Mouse (Mus musculus) T-helper 17 cell (primary cell): ENCODE data around the gene Efna4.

Source experiments
- in situ Hi-C, 2 experiments: fragments of 300-600 bp; cut with MboI, MseI; formaldehyde crosslinking; loops; 1 replicate in 1 of 2; 2 replicates in 1 of 2; pipeline ENCODE4 v1.15.1; 2025; ENCODE audit warnings: high pct_unique_total_duplicates in 2 of 2

The Efna4 gene

DNA sequence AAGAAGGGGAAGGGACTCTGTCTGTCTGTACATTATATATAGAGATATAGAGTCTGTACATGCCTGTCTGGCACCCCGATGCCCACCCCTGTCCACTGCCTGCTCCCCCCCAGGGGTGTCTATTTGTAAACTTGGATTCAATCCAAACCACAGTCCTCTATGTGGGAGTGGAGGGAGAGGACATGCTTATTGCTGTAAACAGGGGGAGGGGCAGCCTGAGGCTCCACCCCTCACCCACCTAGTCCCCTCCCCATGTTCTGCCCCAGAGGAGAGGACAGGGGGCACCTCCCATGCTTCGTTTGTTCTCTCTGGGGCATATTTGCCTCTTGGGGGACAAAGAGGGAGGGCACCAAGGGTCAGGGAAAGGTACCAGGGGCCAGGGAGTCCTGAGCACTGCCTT lies 23.0 kb downstream of the Efna4 start:
- in situ Hi-C loops: loop anchor here in 1 of 2 experiments (5.0 kb wide), 2 partner anchors 67 to 168 kb away; partner anchors contain the start of genes Krtcap2 and Trim46

DNA sequence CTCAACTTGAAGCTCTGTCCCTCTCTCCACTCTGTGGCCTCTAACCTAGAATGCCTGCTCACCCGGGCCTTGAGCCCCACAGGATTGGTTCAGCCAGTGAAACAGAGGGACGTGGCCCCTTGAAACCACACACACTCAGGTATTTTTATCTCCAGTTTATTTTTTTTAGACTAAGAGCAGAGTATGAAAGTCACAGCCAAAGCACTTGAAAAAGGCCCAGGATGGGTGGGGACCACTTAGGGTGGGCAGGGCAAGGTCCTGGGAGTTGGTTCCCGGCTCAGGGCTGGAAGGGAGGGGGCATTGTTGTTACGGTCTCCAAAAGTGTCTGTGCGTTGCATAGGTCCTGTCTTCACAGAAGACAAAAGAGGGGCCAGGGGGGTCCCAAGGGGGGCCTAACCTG lies 23.5 kb downstream of the Efna4 start:
- in situ Hi-C loops: no loop called here

DNA sequence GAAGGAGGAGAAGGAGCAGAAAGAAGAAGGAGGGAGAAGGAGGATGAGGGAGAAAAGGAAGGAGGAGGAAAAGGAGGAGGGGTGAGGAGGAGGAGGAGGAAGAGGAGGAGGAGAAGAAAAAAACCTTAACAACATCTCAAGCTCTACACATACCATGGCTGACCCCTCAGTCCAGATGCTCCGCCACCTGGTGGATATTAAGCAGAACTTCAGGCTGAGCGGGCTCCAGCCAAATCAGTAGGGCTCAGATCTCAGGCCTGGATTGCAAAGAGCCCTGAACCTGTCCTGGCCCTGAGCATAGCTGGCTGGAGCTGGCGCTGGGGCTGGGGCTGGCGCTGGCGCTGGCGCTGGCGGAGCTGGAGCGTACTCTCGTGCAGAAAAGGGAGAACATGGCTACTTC lies 29.7 kb downstream of the Efna4 start:
- in situ Hi-C loops: loop anchor here in 1 of 2 experiments (5.0 kb wide), 1 partner anchor 61 kb away; the partner anchor contains the start of genes Krtcap2 and Trim46

DNA sequence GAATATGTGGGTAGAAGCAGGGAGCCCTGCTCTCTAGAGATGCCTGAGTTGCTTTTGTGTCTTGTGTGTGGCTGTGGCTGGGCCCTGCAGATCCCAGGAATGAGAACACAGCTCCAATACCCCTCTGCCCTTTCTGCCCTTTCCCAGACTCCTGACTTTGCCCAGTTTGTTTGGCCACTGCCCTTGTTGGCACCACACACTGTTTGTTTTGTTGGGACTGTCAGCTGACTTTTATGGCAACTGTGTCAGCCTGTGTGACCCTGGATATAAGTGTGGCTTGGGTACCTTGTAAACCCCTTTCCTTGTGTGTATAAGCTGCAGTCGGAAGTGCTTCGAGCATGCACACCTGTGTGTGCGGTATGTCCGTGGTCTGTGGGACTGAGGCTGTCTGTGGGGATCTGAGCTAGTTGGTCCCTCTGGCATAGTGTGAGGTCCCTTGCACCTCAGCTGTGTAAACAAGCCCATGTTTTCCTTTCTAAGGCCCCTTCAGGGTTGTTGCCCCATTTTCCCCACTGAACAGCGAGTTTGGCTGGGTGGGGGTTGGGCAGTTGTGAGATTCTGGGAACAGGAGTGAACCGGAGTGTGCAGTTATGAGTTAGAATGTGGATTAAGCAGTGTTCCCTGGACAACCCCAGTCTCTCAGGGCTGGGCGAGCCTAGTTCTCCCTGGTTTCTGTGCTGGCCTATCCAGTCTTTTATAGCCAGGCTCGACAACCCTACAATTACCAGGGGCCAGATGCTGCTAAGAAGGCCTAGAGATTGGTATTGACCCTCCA lies 32.1 kb downstream of the Efna4 start:
- in situ Hi-C loops: loop anchor here in 1 of 2 experiments (5.0 kb wide), 1 partner anchor 58 kb away; the partner anchor contains the start of genes Krtcap2 and Trim46

DNA sequence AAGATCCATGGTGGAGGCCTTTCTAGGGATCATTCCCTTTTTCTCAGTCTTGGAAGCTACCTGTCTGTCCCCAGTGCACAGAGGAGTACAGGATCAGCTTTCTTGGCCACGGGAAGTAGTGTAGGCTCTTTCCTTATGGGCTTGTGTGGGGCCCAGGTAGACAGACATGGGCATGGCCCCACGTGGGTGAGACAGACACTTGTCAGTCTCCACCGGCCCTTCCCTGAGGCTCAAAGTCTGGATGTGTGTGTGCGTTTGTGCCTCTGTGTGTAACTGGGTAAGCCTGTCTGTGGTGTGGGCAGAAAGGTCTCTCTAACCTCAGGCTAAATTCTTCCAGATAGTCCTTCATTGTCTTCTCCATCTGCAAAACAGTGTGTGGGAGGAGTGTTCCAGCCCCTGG lies 32.7 kb downstream of the Efna4 start:
- in situ Hi-C loops: loop anchor here in 1 of 2 experiments (5.0 kb wide), 1 partner anchor 58 kb away; the partner anchor contains the start of genes Krtcap2 and Trim46

DNA sequence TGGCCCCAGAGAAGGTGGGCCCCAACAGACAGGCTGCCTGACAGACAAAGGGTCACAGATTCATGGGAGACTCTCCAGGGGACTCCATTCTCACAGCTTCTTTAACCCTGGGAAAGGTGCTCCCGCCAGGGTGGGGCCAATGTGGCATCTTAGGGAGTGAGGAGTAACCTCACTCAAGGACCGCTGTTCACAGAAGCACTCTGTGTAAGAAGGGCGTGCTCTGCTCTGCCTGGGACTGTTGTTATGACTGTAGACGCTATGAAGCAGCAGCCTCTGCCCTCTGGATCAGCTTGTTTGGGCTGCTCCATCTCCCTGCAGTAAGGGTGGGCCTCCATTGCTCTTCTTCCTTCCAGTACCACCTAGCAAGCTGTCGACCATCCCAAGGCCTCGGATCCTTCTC lies 33.4 kb downstream of the Efna4 start:
- in situ Hi-C loops: no loop called here

DNA sequence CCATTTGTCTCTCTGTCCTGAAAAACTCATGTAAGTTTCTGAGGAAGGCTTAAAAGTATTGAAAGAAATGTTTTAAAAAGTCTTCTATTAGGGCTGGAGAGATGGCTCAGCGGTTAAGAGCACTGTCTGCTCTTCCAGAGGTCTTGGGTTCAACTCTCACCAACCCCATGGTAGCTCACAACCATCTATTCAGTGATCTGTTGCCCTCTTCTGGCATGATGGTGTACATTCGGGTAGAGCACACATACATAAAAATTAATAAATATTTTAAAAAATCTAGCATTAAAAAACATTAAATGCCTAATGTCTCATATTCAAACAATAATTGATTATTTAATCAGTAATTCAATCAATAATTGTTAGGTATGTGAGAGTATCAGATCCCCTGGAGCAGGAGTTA lies 37.3 kb downstream of the Efna4 start:
- in situ Hi-C loops: no loop called here

DNA sequence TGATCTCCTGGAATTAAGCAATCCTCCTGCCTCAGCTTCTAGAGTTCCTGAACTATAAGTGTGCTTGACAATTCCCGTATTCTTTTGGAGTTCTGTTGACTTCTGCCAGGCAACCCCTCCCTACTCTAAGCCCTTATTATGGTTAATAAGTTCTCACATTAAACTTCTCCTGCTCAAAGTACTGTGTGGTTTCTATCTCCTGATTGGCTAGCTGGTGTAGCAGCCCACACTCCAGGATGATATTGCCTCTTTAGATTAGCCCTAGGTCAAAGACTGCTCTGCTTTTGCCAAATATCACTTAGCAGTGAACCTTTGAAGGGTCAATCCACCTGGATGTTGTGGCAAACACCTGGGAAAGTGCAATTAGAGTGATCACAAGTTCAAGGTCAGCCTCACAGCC lies 37.8 kb downstream of the Efna4 start:
- in situ Hi-C loops: no loop called here

DNA sequence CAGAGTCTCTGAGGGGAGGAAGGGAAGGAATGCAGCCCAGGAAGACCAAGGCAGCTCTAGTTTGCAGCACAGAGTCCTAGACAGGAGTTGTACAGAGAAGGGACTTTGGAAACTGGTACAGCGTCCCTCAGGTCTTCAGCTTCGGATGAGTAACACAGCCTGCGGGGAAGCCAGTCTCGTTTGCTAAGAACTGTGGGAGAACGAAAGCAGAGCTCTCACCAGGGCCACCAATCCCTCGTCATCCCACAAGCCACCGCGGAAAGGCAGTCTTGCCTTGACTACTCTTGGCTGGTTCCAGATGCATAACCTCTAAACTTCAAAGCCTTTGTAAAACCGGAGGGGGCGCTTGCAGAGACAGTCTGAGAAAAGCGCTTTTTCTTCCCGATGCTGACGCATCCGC lies 38.3 kb downstream of the Efna4 start:
- in situ Hi-C loops: no loop called here

DNA sequence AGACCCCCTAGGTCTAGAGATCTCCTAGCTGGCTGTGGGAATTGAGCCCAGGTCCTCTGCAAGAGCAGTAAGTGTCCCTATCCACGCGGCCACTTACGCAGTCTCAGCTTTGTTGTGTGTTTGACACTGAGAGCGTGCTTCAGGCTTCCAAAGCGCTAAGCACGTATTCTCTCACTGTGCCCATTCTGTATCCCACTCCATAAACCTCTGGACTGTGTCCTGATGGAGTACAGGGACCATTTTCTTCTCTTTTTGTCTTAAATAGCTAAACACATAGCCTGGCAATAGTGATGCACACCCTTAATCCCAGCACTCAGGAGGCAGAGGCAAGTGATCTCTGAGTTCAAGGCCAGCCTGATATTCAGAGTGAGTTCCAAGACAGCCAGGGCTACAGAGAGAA lies 38.9 kb downstream of the Efna4 start:
- in situ Hi-C loops: no loop called here

DNA sequence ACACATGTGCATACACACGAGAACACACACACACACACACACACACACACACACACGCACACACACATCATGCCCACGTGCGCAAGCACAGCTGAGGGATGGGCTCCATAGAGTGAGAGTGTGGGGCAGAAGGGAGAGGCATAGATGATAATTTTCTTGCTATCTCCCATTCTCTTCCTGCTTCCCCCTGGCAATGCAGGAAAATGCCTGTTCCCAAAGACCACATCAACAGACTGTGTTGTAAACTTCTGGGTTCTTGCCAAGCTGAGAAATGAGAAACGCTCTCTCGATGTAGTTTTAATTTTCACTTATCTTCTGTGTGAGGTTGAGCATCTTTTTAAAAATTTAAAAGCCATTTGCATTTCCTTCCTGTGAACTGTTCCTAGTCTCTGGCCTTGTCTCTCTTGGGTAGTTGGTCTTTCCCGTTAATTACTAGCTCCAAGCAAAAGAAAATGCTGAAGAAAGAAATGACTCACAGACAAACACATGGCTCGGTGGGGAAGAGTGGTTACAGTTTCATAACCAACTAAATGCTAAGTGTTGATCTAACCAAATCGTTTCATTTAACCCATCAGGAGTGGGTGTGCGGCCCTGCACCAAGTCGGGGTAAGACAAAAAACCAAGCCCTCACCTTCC lies 40.9 kb downstream of the Efna4 start:
- in situ Hi-C loops: no loop called here

DNA sequence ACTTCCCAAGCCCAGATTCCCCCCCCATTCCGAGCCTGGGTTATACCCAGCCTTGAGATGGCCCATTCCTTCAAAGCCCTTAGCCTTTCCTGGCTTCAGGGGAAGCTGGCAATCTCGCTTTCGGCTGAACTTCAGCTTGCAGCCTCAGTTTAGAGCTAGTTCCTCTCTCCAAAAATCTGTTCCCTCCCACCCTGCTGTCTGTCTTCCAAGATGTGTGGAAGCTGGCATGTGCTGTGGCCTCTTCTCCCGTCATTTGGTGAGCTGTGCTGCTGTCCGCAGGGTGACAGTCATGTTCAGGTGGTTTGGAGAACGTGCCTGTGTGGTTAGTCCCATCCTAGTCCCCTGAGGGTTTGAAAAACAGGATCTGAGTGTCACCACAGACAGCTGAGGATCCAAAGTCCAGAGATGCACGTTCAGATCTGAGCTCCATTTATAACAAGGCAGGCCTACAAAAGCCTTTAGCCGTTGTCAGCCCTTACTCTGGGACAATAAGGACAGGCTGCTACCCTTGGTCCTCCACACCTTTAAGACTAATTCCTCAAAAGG lies 42.1 kb downstream of the Efna4 start:
- in situ Hi-C loops: no loop called here

DNA sequence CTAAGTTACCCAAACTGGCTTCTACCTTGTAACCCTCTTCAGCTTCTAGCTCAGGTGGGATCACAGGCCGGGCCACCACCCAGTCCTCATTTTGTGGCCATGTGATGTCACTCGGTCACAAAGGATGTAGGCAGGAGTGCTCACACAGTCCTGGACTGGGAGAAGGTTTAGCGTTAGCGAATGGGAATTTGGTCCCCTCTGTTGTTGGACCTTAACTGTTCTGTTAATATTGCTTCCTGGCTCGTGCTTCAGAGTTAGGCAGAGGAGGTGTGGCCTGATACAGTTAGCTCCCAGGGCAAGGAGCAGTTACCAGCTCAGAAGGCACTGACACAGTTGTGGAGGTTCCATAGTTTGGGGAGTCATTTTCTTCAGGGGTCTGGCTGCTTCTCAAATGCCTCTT lies 43.6 kb downstream of the Efna4 start:
- in situ Hi-C loops: no loop called here

DNA sequence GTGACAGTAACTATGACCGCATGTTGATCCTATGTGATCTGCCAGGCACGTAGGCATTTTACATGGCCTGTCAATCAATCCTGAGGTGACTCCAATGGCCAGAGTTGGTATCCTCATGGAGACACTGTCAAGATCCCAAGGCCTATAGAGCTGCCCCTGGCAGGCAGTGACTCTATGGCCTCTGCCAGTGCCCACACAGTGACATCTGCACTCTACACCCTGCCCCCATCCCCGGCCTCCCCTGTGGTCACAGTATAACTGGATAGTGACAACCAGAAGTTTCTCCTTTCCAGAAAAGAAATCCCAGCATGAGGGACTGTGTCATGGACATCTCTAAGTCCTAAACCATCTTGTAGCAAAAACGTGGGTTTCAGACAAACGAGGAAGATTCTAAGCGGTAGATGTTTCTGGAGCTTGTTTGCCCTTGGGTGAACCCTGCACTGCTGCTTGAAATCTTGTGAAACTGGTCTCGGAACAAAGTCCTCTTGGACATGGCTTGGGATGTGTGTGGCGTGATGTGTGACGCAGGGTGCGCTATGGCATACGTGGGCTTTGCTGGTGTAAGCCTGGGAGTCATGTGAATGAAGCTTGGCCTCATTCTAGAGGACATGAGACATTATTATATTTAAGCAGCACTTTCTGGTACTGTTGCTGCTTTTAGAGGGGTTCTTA lies 44.4 kb downstream of the Efna4 start:
- in situ Hi-C loops: no loop called here

DNA sequence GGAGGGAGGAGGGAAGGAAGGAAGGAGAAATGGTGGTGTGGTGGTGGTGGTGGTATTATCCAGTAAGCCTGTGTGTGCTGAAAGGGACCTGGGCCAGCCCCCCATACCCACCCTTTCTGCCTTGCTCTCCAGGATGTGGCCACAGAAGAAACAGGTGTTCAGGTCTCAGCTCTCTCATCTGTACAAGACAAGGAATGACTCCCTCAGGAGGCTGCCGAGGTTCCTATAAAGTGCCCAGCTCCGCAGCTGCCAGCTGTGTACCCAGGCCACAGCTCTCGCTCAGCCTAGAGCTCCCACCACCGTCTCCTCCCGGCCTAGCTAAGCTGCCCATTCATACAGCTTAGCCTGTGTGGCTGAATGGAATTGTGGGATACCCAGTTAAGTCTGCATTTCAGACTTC lies 45.5 kb downstream of the Efna4 start:
- in situ Hi-C loops: no loop called here

DNA sequence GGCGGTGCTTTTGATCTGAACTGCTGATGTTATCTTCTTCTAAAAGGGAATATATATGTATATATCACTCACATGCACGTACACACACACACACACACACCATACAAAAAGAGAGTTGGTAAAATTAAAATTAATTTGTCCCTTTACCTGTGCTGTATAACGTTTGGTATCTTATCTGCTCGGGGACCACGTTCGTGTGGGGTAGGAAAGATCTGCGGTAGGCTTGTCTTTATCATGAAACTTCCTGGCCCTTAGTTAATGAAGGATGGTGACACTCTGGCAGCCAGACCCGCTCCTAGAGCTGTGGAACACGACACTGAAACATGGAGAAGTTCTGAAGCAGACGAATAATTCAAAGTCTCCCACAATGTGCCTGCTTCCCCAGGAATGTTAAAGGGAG lies 46.0 kb downstream of the Efna4 start:
- in situ Hi-C loops: no loop called here

DNA sequence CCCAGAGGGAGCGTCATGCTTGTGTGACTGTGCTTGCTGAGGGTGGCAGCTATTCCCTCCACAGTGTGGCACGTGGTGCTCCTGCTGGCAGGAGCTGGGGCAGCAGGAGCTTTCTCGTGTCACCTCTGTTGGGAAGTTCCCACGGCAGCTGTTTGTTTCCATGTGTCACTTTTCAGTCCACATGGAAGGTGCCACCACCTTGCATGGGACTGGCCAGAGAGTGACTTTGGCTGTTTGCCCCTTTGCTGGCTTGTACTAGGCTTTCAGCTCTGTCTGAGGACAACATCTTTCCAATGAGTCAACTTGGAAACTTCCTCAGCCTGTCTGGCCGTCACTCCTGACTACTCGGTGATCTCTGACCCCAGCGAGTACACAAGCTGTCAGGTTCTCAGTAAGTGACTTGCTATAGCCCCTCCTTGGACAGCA lies 49.3 kb downstream of the Efna4 start:
- in situ Hi-C loops: no loop called here

DNA sequence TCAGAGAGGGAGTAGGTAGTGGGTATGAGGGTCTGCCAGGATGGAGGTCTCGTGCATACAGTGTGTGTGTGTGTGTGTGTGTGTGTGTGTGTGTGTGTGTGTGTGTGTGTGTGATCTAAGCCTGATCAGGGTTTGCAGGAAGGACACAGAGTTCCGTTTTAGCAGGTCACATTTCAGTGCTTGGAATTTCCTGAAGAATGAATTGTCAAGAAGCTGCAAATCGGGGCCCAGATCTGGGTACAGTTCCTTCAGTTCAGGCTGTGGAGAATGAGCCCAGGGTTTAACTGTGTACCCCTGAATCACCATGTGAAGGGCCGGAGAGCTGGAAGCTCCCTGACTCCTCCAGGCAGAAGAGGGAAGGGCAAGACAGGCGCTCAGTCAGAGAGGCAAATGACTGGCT lies 50.5 kb downstream of the Efna4 start:
- in situ Hi-C loops: no loop called here

DNA sequence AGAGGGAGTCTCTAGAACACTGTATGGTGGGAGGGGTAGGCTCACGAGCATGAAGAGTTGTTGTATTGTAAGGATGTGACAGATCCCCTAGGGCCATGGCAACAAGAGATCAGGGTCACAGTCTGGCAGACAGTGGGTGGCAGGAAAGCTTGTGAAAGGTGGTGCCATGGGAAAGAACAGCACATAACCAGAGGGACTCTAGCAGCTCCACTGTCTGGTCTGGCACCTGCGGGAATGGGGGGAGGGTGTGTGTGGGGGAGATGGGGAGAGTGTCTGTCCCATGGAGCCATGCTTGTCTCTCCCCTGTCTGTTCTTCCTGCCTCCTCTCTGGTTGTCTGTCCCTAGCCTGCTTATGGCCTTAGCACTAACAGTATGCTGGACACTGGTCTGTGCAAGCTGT lies 52.3 kb downstream of the Efna4 start:
- in situ Hi-C loops: no loop called here

DNA sequence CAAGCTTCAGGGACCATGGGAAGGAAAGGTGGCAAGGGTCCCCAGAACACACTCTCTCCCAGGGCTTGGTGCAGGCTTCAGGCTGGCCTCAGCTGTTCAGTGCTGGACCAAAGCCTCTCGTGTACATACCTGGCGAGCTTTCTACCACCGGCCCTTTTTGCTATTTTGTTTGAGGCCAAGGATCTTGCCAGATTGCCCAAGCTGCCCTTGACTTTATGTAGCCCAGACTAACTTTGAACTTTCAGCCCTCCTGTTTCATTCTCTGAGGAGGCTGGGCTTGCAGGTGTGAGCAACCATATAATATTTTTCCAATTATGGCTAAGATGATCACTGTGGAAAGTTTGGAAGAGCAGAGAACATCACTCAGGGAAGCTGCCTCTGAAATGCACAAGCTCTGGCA lies 53.6 kb downstream of the Efna4 start:
- in situ Hi-C loops: loop anchor here (5.0 kb wide), 1 partner anchor 37 kb away; the partner anchor contains the start of genes Krtcap2 (in 2 of the 2) and Trim46 (in 2 of the 2)
